Mouse (Mus musculus): ENCODE data around the gene Grasp. TPM values are rescaled to one million over a fixed set of nuclear protein-coding genes. Genes with fewer than 3 reads are reported as not detected.

Gene Grasp
- polyA plus RNA-seq, 1 experiment: 11.0 TPM

DNA sequence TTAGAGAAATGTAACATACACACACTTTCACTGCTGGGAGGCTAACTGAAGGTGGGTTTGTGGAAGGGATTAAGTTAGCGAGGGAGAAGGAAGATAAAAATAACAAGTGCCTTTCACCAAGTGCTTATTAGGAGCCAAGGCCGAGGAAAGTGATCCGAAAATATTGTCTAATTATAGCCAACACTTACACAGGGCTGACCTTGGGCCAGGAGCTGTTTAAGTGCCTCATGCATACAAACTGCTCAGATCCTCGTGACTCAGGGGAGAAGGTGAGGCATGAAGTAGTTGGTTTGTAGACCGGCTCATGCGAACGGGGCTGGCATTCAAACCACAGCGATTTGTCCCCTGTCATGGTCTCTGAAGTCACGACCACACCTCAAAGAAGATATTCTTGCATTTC is 17.2 kb downstream of the Grasp start:
- Histone ChIP-seq H3K4me2 (ENCODE audit: low read depth) (peak overlapping the region; percentile 85), H3K36me3 (ENCODE audit: control insufficient read depth, insufficient read depth) (no peaks in the 10 kb centered on the region), H3K4me3 (peak overlapping the region; percentile 8), H3K79me2 (ENCODE audit: control insufficient read depth, insufficient read depth) (no peaks in the 10 kb centered on the region), H3ac (ENCODE audit: control insufficient read depth, insufficient read length) (no peak overlapping the region), H3K27me3 (ENCODE audit: control insufficient read depth, insufficient read depth, insufficient read length) (no peaks in the 10 kb centered on the region)
- TF ChIP-seq SRF (IDR thresholded peaks at IDR 0.05; ENCODE audit: control insufficient read depth, insufficient read length, low read depth) (no peak), POLR2AphosphoS2 (IDR thresholded peaks at IDR 0.05; ENCODE audit: insufficient read length, low read depth) (no peak), TCF3 (IDR thresholded peaks at IDR 0.05; ENCODE audit: insufficient read length, low read depth) (no peak), TCF12 (IDR thresholded peaks at IDR 0.05; ENCODE audit: insufficient read depth, poor library complexity, severe bottlenecking) (no peak), POLR2A (IDR thresholded peaks at IDR 0.05; ENCODE audit: insufficient read length, low read depth) (peak; percentile 20), E2F4 (IDR thresholded peaks at IDR 0.05; ENCODE audit: insufficient read depth) (no peak)

GRCm38 (mm10) chr15:101241853-101242252 is 17.9 kb downstream of the Grasp start:
- H3K79me2 ChIP-seq (ENCODE audit: control insufficient read depth, insufficient read depth): no peaks in the 10 kb centered on the region
- peak overlapping the region; percentile 8 for H3K4me3 ChIP-seq
- H3ac ChIP-seq (ENCODE audit: control insufficient read depth, insufficient read length): no peak overlapping the region
- no peaks in the 10 kb centered on the region for H3K27me3 ChIP-seq (ENCODE audit: control insufficient read depth, insufficient read depth, insufficient read length)
- no peaks in the 10 kb centered on the region for H3K36me3 ChIP-seq (ENCODE audit: control insufficient read depth, insufficient read depth)
- peak in 1 of 3 experiments; percentile 46 for TF ChIP-seq MYOD1 (IDR thresholded peaks at IDR 0.05; ENCODE audit: control insufficient read depth in 1 of 3, insufficient read length in 2 of 3, low read depth in 2 of 3)
- no peak for TF ChIP-seq REST (IDR thresholded peaks at IDR 0.05; ENCODE audit: insufficient read depth, insufficient read length)
- peak in 1 of 3 experiments; percentile 32 for TF ChIP-seq MYOG (IDR thresholded peaks at IDR 0.05; ENCODE audit: control insufficient read depth in 1 of 3, insufficient read depth in 1 of 3, insufficient read length in 2 of 3, low read depth in 2 of 3)
- H3K4me2 ChIP-seq (ENCODE audit: low read depth): peak overlapping the region; percentile 85

DNA sequence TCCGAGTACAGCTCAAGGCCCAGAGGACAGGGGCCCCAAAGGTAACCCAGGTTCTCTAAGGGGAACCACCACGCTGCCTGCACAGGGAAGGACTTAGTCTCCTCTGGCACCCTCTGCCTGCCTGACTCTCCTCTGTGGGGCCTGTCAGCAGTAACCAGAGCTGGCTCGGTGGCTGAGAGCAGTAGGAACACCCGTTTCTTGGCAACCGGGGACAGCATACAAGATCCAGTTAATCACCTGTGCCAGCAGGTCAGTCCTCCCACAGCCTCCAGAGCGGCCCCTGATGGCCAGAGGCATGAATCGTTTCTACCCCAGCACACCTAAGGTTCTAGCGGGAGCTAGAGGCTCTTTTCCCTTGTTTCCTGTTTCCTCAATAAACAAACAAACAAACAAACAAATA is 18.7 kb downstream of the Grasp start:
- TF ChIP-seq MAX (IDR thresholded peaks at IDR 0.05; ENCODE audit: low read depth): no peak
- Histone ChIP-seq H3K4me2 (ENCODE audit: low read depth) (no peak overlapping the region), H3ac (ENCODE audit: control insufficient read depth, insufficient read length) (no peak overlapping the region)

DNA sequence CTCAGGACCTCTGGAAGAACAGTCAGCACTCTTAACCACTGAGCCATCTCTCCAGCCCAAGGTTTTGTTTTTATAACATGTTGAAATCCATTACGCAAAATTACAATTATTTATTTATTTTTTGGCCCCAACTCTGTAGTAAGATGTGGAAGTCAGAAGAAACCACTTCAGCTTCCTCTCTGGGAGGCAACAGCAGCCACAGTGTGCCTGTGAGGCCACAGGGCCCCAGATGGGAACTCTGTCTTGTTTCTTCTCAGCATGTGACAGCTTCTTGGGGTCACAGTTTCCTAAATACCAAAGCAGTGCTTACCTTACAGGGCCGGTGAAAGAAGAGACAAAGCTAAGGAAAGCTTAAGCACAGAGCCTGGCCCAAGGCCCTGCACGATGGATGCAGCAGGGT is 20.0 kb downstream of the Grasp start:
- Histone ChIP-seq H3K27me3 (ENCODE audit: control insufficient read depth, insufficient read depth, insufficient read length) (no peaks in the 10 kb centered on the region), H3ac (ENCODE audit: control insufficient read depth, insufficient read length) (no peak overlapping the region), H3K4me3 (no peak overlapping the region), H3K4me2 (ENCODE audit: low read depth) (no peak overlapping the region), H3K36me3 (ENCODE audit: control insufficient read depth, insufficient read depth) (no peaks in the 10 kb centered on the region), H3K79me2 (ENCODE audit: control insufficient read depth, insufficient read depth) (no peaks in the 10 kb centered on the region)
- no peak for TF ChIP-seq TCF3 (IDR thresholded peaks at IDR 0.05; ENCODE audit: insufficient read length, low read depth)
- TF ChIP-seq SRF (IDR thresholded peaks at IDR 0.05; ENCODE audit: control insufficient read depth, insufficient read length, low read depth): no peak
- no peak for TF ChIP-seq POLR2AphosphoS2 (IDR thresholded peaks at IDR 0.05; ENCODE audit: insufficient read length, low read depth)
- no peak for TF ChIP-seq MYOG (IDR thresholded peaks at IDR 0.05; ENCODE audit: control insufficient read depth in 1 of 3, insufficient read depth in 1 of 3, insufficient read length in 2 of 3, low read depth in 2 of 3)

More for the DNA sequence above, 18.7 kb downstream of the Grasp start:
- Histone ChIP-seq H3K36me3 (ENCODE audit: control insufficient read depth, insufficient read depth) (no peaks in the 10 kb centered on the region), H3K4me3 (no peak overlapping the region), H3K27me3 (ENCODE audit: control insufficient read depth, insufficient read depth, insufficient read length) (no peaks in the 10 kb centered on the region), H3K79me2 (ENCODE audit: control insufficient read depth, insufficient read depth) (no peaks in the 10 kb centered on the region)

GRCm38 (mm10) chr15:101246231-101247154 is 22.5 kb downstream of the Grasp start:
- H3K79me2 ChIP-seq (ENCODE audit: control insufficient read depth, insufficient read depth): no peaks in the 10 kb centered on the region
- H3K4me2 ChIP-seq (ENCODE audit: low read depth): peak overlapping the region; percentile 85
- H3K27me3 ChIP-seq (ENCODE audit: control insufficient read depth, insufficient read depth, insufficient read length): no peaks in the 10 kb centered on the region
- peak overlapping the region; percentile 34 for H3K4me3 ChIP-seq
- H3K36me3 ChIP-seq (ENCODE audit: control insufficient read depth, insufficient read depth): no peaks in the 10 kb centered on the region
- peak; percentile 43 for TF ChIP-seq TCF3 (IDR thresholded peaks at IDR 0.05; ENCODE audit: insufficient read length, low read depth)
- TF ChIP-seq E2F4 (IDR thresholded peaks at IDR 0.05; ENCODE audit: insufficient read depth): peak; percentile 49
- no peak for TF ChIP-seq USF1 (IDR thresholded peaks at IDR 0.05; ENCODE audit: low read depth)
- peak; percentile 16 for TF ChIP-seq REST (IDR thresholded peaks at IDR 0.05; ENCODE audit: insufficient read depth, insufficient read length)
- TF ChIP-seq POLR2A (IDR thresholded peaks at IDR 0.05; ENCODE audit: insufficient read length, low read depth): peak; percentile 89
- no peak for TF ChIP-seq TCF12 (IDR thresholded peaks at IDR 0.05; ENCODE audit: insufficient read depth, poor library complexity, severe bottlenecking)
- TF ChIP-seq MAX (IDR thresholded peaks at IDR 0.05; ENCODE audit: low read depth): no peak
- TF ChIP-seq MYOG (IDR thresholded peaks at IDR 0.05; ENCODE audit: control insufficient read depth in 1 of 3, insufficient read depth in 1 of 3, insufficient read length in 2 of 3, low read depth in 2 of 3): peak in 2 of 3 experiments; percentile 48 to 51
- peak; percentile 71 for TF ChIP-seq SRF (IDR thresholded peaks at IDR 0.05; ENCODE audit: control insufficient read depth, insufficient read length, low read depth)
- TF ChIP-seq POLR2AphosphoS2 (IDR thresholded peaks at IDR 0.05; ENCODE audit: insufficient read length, low read depth): peak; percentile 95
- no peak; the same call in 1 of the 2 replicates for TF ChIP-seq CEBPB (IDR thresholded peaks at IDR 0.05; ENCODE audit: insufficient read depth, poor library complexity, severe bottlenecking)
- TF ChIP-seq MYOD1 (IDR thresholded peaks at IDR 0.05; ENCODE audit: control insufficient read depth in 1 of 3, insufficient read length in 2 of 3, low read depth in 2 of 3): peak in 1 of 3 experiments; percentile 51
- H3ac ChIP-seq (ENCODE audit: control insufficient read depth, insufficient read length): peak overlapping the region; percentile 44
